Mouse (Mus musculus): ENCODE data around the gene Prrt1. TPM values are rescaled to one million over a fixed set of nuclear protein-coding genes. Genes with fewer than 3 reads are reported as not detected.

Gene Prrt1
- total and polyA plus RNA-seq, 3 experiments: 1.0 TPM; not detected in 2

GRCm38 (mm10) chr17:34671151-34672066, 42.1 kb downstream of the Prrt1 start:
- no peak for DNase-seq (ENCODE audit: low read depth, low spot score)
- H3K36me3 ChIP-seq (ENCODE audit: control insufficient read depth in 1 of 2, insufficient read depth in 2 of 2, low read length in 2 of 2): no peaks in the 10 kb centered on the region
- no peaks in the 10 kb centered on the region for H3K9me3 ChIP-seq (replicated peaks; ENCODE audit: insufficient read depth, low read length)
- H3K9ac ChIP-seq (ENCODE audit: control insufficient read depth, low read depth, low read length, poor library complexity, severe bottlenecking): no peak overlapping the region
- H3K79me2 ChIP-seq (ENCODE audit: control insufficient read depth, insufficient read depth, low read length, poor library complexity): no peaks in the 10 kb centered on the region
- no peaks in the 10 kb centered on the region for H3K27me3 ChIP-seq (ENCODE audit: control insufficient read depth in 1 of 2, insufficient read depth in 2 of 2, low read length in 2 of 2)
- no peak overlapping the region for H3K27ac ChIP-seq (ENCODE audit: control insufficient read depth, low read depth, low read length)
- H3K4me3 ChIP-seq (ENCODE audit: control insufficient read depth in 1 of 2, insufficient read depth in 1 of 2, low read depth in 2 of 2, low read length in 2 of 2): no peak overlapping the region
- no peaks in the 10 kb centered on the region for H3K4me1 ChIP-seq (ENCODE audit: control insufficient read depth in 1 of 2, insufficient read depth in 2 of 2, low read length in 2 of 2)
- no peak for TF ChIP-seq MAX (IDR thresholded peaks at IDR 0.05; ENCODE audit: low read length)
- TF ChIP-seq MEF2A (IDR thresholded peaks at IDR 0.05; ENCODE audit: extremely low read depth, insufficient replicate concordance, low read depth, low read length, poor library complexity, severe bottlenecking): no peak
- no peak for TF ChIP-seq ETS1 (IDR thresholded peaks at IDR 0.05; ENCODE audit: low read depth, low read length)
- no peak for TF ChIP-seq ZKSCAN1 (IDR thresholded peaks at IDR 0.05; ENCODE audit: low read depth, low read length)
- no peak for TF ChIP-seq GATA1 (IDR thresholded peaks at IDR 0.05; ENCODE audit: low read depth, low read length)
- no peak for TF ChIP-seq TAL1 (IDR thresholded peaks at IDR 0.05; ENCODE audit: low read length)
- no peak for TF ChIP-seq NRF1 (IDR thresholded peaks at IDR 0.05; ENCODE audit: insufficient read depth, low read depth, low read length, poor library complexity, severe bottlenecking)
- no peak for TF ChIP-seq NELFE (IDR thresholded peaks at IDR 0.05; ENCODE audit: low read depth, low read length)
- no peak for TF ChIP-seq USF1 (IDR thresholded peaks at IDR 0.05; ENCODE audit: low read depth, low read length)
- TF ChIP-seq MYC (IDR thresholded peaks at IDR 0.05; ENCODE audit: low read depth, low read length): no peak

- Histone ChIP-seq H3K9me3 (replicated peaks; ENCODE audit: insufficient read depth, low read length) (no peaks in the 10 kb centered on the region), H3K79me2 (ENCODE audit: control insufficient read depth, insufficient read depth, low read length, poor library complexity) (no peaks in the 10 kb centered on the region), H3K9ac (ENCODE audit: control insufficient read depth, low read depth, low read length, poor library complexity, severe bottlenecking) (no peak overlapping the region), H3K27ac (ENCODE audit: control insufficient read depth, low read depth, low read length) (no peak overlapping the region), H3K36me3 (ENCODE audit: control insufficient read depth in 1 of 2, insufficient read depth in 2 of 2, low read length in 2 of 2) (no peaks in the 10 kb centered on the region), H3K27me3 (ENCODE audit: control insufficient read depth in 1 of 2, insufficient read depth in 2 of 2, low read length in 2 of 2) (no peaks in the 10 kb centered on the region), H3K4me3 (ENCODE audit: control insufficient read depth in 1 of 2, insufficient read depth in 1 of 2, low read depth in 2 of 2, low read length in 2 of 2) (no peak overlapping the region), H3K4me1 (ENCODE audit: control insufficient read depth in 1 of 2, insufficient read depth in 2 of 2, low read length in 2 of 2) (no peaks in the 10 kb centered on the region)
- TF ChIP-seq E2F4 (IDR thresholded peaks at IDR 0.05; ENCODE audit: borderline replicate concordance, low read depth, low read length) (no peak), CTCF (IDR thresholded peaks at IDR 0.05 in 2 of 3, conservative IDR thresholded peaks at IDR 0.05 in 1 of 3; ENCODE audit: control insufficient read depth in 1 of 3, insufficient read depth in 1 of 3, low read depth in 2 of 3, low read length in 3 of 3, poor library complexity in 1 of 3, severe bottlenecking in 1 of 3) (no peak), MAZ (IDR thresholded peaks at IDR 0.05; ENCODE audit: low read depth, low read length) (no peak), ELF1 (IDR thresholded peaks at IDR 0.05; ENCODE audit: low read depth, low read length) (no peak), NRF1 (IDR thresholded peaks at IDR 0.05; ENCODE audit: insufficient read depth, low read depth, low read length, poor library complexity, severe bottlenecking) (no peak), POLR2A (IDR thresholded peaks at IDR 0.05; ENCODE audit: control insufficient read depth in 1 of 2, insufficient read depth in 1 of 2, low read depth in 1 of 2, low read length in 2 of 2, poor library complexity in 1 of 2) (no peak)
- DNase-seq (ENCODE audit: low read depth, low spot score): no peak
These were observed 43.0 kb downstream of the Prrt1 start for GRCm38 (mm10) chr17:34672246-34672792.

Data from MEL (cell line).